Mouse (Mus musculus) C2C12 (cell line): ENCODE results near the gene Cobll1. TPM values are rescaled to one million over a fixed set of nuclear protein-coding genes. Genes with fewer than 3 reads are reported as not detected.

Source experiments
- H3K27me3 ChIP-seq: one replicate; pipeline ENCODE4 v1.6.1; 2011; ENCODE audit not compliant: control insufficient read depth, insufficient read depth, insufficient read length
- H3K36me3 ChIP-seq: one replicate; pipeline ENCODE4 v1.6.1; 2011; ENCODE audit not compliant: control insufficient read depth, insufficient read depth
- H3K4me3 ChIP-seq: one replicate; pipeline ENCODE4 v1.5.1; 2011; ENCODE audit warnings: mild to moderate bottlenecking, control low read depth; ENCODE audit not compliant: poor library complexity, insufficient read depth, severe bottlenecking
- H3K79me2 ChIP-seq: one replicate; pipeline ENCODE4 v1.6.1; 2011; ENCODE audit not compliant: control insufficient read depth, insufficient read depth
- H3K79me3 ChIP-seq: one replicate; pipeline ENCODE4 v1.6.1; 2011; ENCODE audit warnings: low read depth, control low read depth
- H3ac ChIP-seq: one replicate; pipeline ENCODE3; 2011; ENCODE audit warnings: low read depth; ENCODE audit not compliant: control insufficient read depth, insufficient read length
- CEBPB ChIP-seq: IDR thresholded peaks from one replicate; pipeline ENCODE4 v1.6.1; 2011; ENCODE audit warnings: low read depth, mild to moderate bottlenecking, control low read depth, moderate library complexity
- CTCF ChIP-seq: IDR thresholded peaks from one replicate; pipeline ENCODE4 v1.5.1; 2011; ENCODE audit not compliant: control insufficient read depth, insufficient read depth, insufficient read length
- FOSL1 ChIP-seq: IDR thresholded peaks from one replicate; pipeline ENCODE4 v1.8.0; 2011; ENCODE audit warnings: mild to moderate bottlenecking, low read length; ENCODE audit not compliant: poor library complexity, insufficient read depth, severe bottlenecking
- MAX ChIP-seq: IDR thresholded peaks from one replicate; pipeline ENCODE4 v1.6.1; 2011; ENCODE audit warnings: mild to moderate bottlenecking, control low read depth
- MYOD1 ChIP-seq: IDR thresholded peaks from one replicate; pipeline ENCODE4 v1.6.1; 2011; ENCODE audit warnings: low read depth; ENCODE audit not compliant: control insufficient read depth, insufficient read length
- MYOG ChIP-seq: IDR thresholded peaks from one replicate; pipeline ENCODE4 v1.6.1; 2011; ENCODE audit not compliant: control insufficient read depth, insufficient read length; ENCODE audit errors: extremely low read depth
- USF1 ChIP-seq: IDR thresholded peaks from one replicate; pipeline ENCODE4 v1.6.1; 2011; ENCODE audit warnings: low read depth, mild to moderate bottlenecking, control low read depth, moderate library complexity
- polyA plus RNA-seq: library from polyadenylated mRNA; unstranded; fragments of >200 nt; fragmentation: generic; extraction: Trizol; gene quantifications from one replicate; pipeline ENCODE4 v1.2.1, GENCODE M21; 2012; ENCODE audit warnings: missing spikeins

Gene Cobll1
- polyA plus RNA-seq, 1 experiment = 16.3 TPM

DNA sequence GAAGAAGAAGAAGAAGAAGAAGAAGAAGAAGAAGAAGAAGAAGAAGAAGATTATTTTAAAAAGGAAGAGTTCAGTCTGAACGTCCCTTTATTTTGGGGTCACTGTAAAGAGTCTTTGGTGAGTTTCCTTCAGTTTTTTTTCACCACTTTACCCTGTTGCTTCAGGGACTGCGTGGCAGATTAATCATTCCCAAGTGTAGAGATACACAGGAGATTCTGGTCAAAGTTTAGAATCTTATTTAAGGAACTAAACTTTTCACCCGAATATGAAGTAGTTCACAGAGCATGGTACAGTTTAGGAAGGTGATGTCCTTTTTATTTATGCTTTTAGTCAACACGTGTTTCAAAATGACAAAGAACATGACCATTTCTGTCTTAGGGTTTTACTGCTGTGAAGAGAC lies 21.2 kb upstream of the Cobll1 start:
- Histone ChIP-seq H3K36me3 (no peaks in the 10 kb centered on the region), H3K79me2 (no peaks in the 10 kb centered on the region), H3ac (no peak overlapping the region), H3K27me3 (no peaks in the 10 kb centered on the region), H3K4me3 (no peak overlapping the region), H3K79me3 (no peaks in the 10 kb centered on the region)
- TF ChIP-seq CTCF (no peak), USF1 (no peak), CEBPB (no peak), MYOD1 (no peak), MAX (no peak), FOSL1 (no peak), MYOG (no peak)

DNA sequence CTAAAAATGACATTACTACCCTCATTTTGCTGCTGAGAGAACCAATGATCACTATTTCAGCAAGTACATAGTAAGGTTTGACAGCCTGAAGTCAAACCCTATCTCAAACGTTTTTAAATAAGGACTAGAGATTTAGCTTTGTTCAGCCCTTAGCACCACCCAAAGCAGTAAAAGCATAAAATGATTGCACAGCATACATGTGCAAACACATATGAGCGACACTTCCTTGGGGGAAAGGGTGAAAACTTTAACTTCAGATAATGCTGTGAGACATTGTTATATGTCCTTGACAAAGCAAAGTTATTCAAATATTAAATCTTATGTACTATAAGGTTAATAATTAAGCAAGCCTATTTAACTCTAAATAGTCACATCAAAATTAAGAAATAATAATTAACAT lies 18.2 kb upstream of the Cobll1 start:
- no peaks in the 10 kb centered on the region for H3K79me3 ChIP-seq
- H3K36me3 ChIP-seq = no peaks in the 10 kb centered on the region
- no peak overlapping the region for H3ac ChIP-seq
- H3K79me2 ChIP-seq = no peaks in the 10 kb centered on the region
- H3K27me3 ChIP-seq = no peaks in the 10 kb centered on the region
- H3K4me3 ChIP-seq = no peak overlapping the region
- TF ChIP-seq CTCF (no peak), MYOD1 (no peak), MAX (no peak), USF1 (no peak), CEBPB (no peak)

DNA sequence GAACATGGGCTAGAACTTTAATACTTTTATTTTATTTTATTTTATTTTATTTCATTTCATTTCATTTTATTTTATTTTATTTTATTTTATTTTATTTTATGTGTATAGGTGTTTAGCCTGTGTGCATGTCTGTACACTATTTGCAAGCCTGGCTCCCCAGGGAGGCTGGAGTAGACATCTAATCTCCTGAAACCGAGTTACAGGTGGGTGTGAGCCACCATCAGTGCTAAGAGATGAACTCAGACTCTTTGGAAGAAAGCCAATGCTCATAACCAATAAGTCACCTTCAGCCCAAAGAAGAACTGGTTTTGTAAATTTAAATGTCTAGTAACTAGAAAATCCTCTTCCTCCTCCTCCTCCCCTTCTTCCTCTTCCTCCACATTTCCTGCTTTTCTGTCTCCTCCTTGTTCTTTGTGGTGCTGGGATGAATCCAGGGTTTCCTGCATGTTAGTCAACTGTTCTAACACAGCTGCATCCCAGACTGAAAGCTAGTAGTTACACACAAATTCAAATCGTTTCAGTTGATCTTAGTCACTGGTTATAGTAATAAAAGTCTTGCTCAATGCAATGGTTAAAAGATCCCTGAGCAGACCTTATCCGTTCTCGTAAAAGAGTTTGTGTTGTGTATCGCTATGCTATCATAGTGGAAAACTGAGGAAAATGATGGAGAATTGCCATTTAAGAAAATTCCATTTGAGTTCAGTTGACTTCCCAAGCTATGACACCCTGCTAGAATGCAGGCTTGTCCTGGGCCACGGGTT lies 17.5 kb upstream of the Cobll1 start:
- Histone ChIP-seq H3ac (no peak overlapping the region), H3K79me3 (no peaks in the 10 kb centered on the region), H3K79me2 (no peaks in the 10 kb centered on the region), H3K27me3 (no peaks in the 10 kb centered on the region), H3K4me3 (no peak overlapping the region), H3K36me3 (no peaks in the 10 kb centered on the region)
- no peak for TF ChIP-seq CEBPB
- no peak for TF ChIP-seq USF1
- no peak for TF ChIP-seq MYOD1
- TF ChIP-seq FOSL1 = no peak
- no peak for TF ChIP-seq MYOG
- TF ChIP-seq CTCF = no peak
- TF ChIP-seq MAX = no peak

DNA sequence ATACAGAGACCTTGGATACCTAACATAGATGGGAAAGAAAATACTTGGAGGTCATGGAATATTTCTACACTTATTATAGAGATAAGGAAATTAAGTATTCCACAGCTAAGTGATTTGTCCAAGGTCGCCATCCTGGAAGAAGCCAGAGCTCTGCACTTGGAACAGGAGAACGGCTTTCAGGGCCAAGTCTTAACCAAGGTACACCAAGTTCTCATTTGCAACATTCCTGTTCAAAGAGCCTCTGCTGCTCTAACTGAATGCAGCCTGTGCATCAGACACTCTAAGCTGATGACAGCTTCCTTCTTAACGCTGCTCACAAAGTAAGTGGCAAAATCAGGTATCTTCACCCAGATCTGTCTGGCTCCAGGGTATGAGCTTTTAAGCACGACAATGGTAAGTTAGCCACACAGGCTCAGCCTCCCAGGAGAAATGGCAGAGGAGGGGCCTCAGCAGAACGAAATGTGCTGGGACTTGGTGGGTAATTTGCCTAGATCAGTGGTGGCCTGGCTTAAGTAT lies 11.4 kb upstream of the Cobll1 start:
- Histone ChIP-seq H3K79me3 (no peaks in the 10 kb centered on the region), H3ac (no peak overlapping the region), H3K36me3 (no peaks in the 10 kb centered on the region), H3K4me3 (no peak overlapping the region), H3K79me2 (no peaks in the 10 kb centered on the region), H3K27me3 (no peaks in the 10 kb centered on the region)
- TF ChIP-seq USF1 = no peak
- no peak for TF ChIP-seq MYOD1
- TF ChIP-seq FOSL1 = no peak
- no peak for TF ChIP-seq CEBPB

DNA sequence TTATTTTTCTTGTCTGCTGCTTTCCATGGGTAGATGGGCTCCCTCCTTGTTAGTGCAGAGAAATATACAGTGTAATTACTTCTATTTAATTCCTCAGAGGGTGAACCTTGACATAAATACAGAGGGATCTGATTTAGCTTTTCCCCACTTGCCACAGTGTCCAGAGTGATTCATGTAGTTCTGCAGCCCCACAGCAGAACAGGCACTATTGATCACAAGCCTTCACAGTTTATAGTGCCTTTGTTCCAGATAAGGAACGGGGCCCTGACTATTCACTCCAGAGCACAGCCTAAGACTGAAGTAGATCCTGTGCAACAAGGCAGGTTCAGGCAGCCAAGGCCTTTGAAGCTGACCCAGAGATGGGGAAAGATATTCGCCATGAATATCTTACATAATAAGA lies 10.4 kb upstream of the Cobll1 start:
- TF ChIP-seq MYOD1 = no peak
- TF ChIP-seq CEBPB = no peak
- no peak for TF ChIP-seq USF1
- TF ChIP-seq CTCF = no peak
- TF ChIP-seq MAX = no peak
- TF ChIP-seq MYOG = no peak
- TF ChIP-seq FOSL1 = no peak
- H3K79me3 ChIP-seq = no peaks in the 10 kb centered on the region
- no peaks in the 10 kb centered on the region for H3K27me3 ChIP-seq
- H3K36me3 ChIP-seq = no peaks in the 10 kb centered on the region
- no peaks in the 10 kb centered on the region for H3K79me2 ChIP-seq
- H3K4me3 ChIP-seq = no peak overlapping the region
- H3ac ChIP-seq = no peak overlapping the region

DNA sequence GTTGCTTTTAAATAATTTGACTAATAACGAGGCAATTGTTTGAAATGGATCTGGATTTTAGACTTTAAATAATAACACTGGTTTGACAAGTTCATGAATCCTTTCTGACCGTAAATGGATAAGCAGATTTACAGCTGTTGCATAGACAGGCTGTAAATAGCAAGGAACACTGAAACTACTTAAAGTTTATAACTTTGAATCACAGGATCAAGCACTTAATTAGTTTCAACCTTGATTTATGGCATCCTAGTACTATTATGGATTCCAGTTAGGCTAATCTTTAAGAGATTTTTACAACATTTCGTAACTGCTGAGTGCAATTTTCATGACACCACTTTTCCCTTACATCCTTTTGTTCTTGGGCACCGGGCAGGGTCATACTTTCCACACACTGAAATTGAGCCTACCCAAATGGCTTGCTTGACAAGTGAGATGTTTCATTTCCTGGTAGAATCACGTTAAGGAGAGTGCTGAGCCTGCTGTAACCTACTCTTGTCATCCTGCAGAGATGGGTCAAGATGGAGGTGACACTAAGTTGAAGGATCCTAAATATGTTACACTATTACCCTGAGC lies 1.1 kb upstream of the Cobll1 start:
- no peak for TF ChIP-seq MAX
- TF ChIP-seq CEBPB = no peak
- TF ChIP-seq USF1 = no peak
- TF ChIP-seq MYOD1 = no peak
- TF ChIP-seq CTCF = no peak
- no peak for TF ChIP-seq FOSL1
- TF ChIP-seq MYOG = no peak
- Histone ChIP-seq H3K36me3 (no peaks in the 10 kb centered on the region), H3K79me2 (peaks cover 30% of the 10 kb centered on the region), H3ac (no peak overlapping the region), H3K27me3 (no peaks in the 10 kb centered on the region), H3K79me3 (peaks cover 24% of the 10 kb centered on the region), H3K4me3 (no peak overlapping the region)
